Mouse (Mus musculus): ENCODE data around the gene Hoxa11. TPM values are rescaled to one million over a fixed set of nuclear protein-coding genes. Genes with fewer than 3 reads are reported as not detected.

Hoxa11 gene
- polyA plus RNA-seq, 1 experiment = not detected

DNA sequence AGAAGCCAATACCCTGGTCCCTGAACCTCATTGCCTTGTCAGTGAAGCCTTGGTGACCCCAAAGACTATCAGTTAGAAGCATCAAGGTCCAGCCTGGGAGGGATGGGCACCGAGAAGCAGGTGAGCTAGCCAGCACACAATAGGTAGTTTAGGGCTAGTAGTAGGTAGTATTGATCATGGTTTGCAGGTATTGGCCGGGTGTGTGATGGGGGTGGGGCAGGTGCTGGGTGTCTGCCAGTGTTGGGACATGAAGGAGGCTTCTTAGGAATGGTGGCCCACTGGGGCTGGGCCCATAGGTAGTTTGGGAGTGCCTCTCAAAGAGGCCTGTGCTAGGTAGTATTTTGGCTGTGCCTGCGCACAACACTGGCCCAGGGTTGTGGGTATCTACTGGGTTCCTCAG is 30.5 kb downstream of the Hoxa11 start:
- no peaks in the 10 kb centered on the region for H3K36me3 ChIP-seq (ENCODE audit: control insufficient read depth)
- TF ChIP-seq TAL1 (IDR thresholded peaks at IDR 0.05; ENCODE audit: low read length) (no peak), GATA1 (IDR thresholded peaks at IDR 0.05; ENCODE audit: low read length) (no peak)
- peaks cover 100% of the 10 kb centered on the region for H3K27me3 ChIP-seq (ENCODE audit: control insufficient read depth)
- no peaks in the 10 kb centered on the region for H3K4me1 ChIP-seq (ENCODE audit: control insufficient read depth)
- H3K9me3 ChIP-seq (ENCODE audit: control insufficient read depth, low read length) = no peaks in the 10 kb centered on the region; the same call in 1 of the 2 replicates
- no peak overlapping the region for H3K4me3 ChIP-seq (replicated peaks)

DNA sequence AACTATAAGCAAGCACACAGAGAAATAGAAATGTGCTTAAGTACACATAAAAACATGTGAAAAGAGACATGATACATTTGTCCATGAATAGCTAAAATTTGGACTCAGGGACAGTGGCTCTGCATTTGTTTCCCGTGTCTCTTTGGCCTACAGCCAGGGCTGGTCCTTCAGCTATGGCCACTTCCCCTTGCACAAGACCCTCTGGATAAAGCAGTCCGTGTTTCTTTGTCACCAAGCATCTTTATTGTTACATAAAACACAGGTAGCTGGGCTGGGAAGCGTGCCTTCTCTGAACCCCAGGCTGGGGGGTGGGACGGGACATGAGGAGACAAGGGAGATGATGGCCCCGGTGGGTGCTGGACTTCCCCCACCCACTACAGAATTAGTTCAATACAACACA is 31.3 kb downstream of the Hoxa11 start:
- peaks cover 100% of the 10 kb centered on the region for H3K27me3 ChIP-seq (ENCODE audit: control insufficient read depth)
- TF ChIP-seq GATA1 (IDR thresholded peaks at IDR 0.05; ENCODE audit: low read length) = no peak
- TF ChIP-seq TAL1 (IDR thresholded peaks at IDR 0.05; ENCODE audit: low read length) = no peak

DNA sequence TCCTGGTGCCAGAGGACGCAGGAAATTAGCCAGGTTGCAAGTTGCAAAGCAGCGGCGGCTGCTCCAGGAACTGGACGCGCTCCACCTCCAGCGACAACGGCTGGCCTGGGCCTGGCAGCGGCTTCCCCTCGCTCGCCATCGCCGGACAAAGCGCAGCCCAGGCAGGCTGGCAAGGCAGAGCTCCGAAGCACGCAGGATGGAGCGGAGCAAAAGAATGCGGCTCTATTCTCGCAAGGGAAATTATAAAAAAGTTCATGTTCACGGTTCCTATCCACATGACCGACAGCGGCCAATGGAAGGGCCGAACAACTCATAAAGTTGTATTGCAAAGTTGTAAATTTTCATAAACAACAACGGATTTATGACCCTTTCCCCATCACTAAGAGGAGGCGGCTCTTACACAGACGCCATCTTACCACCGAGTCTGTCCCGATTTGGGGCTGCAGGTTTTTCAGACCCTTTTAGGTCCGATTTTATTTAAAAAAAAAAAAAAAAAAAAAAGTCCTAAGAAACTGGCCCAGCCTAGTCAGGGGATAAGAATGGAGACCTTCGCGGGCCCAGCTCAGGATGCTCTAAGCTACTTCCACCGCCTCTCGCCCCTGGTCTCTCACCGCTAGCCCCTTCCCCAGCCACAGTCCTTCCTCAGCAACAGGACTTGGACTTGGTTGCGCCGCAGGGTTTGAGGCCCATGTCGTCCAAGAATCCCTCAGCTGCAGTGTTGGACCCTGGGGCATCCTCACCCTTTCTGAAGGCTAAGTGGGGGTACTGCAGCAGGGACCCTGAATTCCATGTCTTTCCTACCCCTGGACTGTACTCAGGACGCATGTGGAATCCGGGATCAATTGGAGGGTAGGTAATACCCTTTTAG is 32.3 kb downstream of the Hoxa11 start, which contains the start of the genes Hoxa3 and Gm28308:
TSS of gene Hoxa3 (minus strand) at position 218 of the 868 bp plus-strand sequence.
TSS of gene Gm28308 (minus strand) at position 221 of the 868 bp plus-strand sequence.
- Histone ChIP-seq H3K27me3 (ENCODE audit: control insufficient read depth) (peaks cover 100% of the 10 kb centered on the region), H3K36me3 (ENCODE audit: control insufficient read depth) (no peaks in the 10 kb centered on the region), H3K4me1 (ENCODE audit: control insufficient read depth) (no peaks in the 10 kb centered on the region), H3K4me3 (replicated peaks) (no peak within 1 kb of the TSS), H3K9me3 (ENCODE audit: control insufficient read depth, low read length) (no peaks in the 10 kb centered on the region; the same call in 1 of the 2 replicates)
- TF ChIP-seq GATA1 (IDR thresholded peaks at IDR 0.05; ENCODE audit: low read length) = no peak
- no peak for TF ChIP-seq TAL1 (IDR thresholded peaks at IDR 0.05; ENCODE audit: low read length)

More for the DNA sequence above, 31.3 kb downstream of the Hoxa11 start:
- Histone ChIP-seq H3K4me3 (replicated peaks) (no peak overlapping the region), H3K36me3 (ENCODE audit: control insufficient read depth) (no peaks in the 10 kb centered on the region), H3K4me1 (ENCODE audit: control insufficient read depth) (no peaks in the 10 kb centered on the region), H3K9me3 (ENCODE audit: control insufficient read depth, low read length) (no peaks in the 10 kb centered on the region; the same call in 1 of the 2 replicates)

DNA sequence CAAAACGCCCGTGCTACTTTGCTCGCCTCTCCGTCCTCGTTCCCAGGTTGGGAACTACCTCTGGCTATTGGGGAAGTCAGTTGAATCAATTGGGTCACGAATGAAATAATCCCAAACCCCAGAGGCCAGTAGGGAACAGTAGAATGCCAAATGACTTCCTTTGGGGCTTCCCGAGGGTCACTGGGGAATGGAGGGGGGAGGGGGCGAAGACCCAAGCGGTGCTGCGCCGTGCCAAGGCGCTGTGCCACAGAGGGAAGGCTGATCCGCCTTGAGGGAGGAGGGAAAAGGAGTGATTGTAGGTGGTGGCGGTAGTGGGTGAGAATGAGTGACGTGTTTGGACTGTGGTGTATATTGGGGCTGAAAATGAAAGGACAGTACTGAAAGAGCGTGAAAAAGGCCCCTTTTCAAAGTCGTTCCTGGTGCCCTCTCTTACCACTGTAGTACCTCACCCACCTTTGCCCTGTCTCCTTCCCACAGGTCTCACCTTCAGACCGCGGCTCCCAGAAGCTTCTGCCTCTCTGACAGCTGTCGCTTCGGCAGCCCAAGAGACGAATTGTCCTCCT is 33.0 kb downstream of the Hoxa11 start:
- TF ChIP-seq TAL1 (IDR thresholded peaks at IDR 0.05; ENCODE audit: low read length) (no peak), GATA1 (IDR thresholded peaks at IDR 0.05; ENCODE audit: low read length) (no peak)
- Histone ChIP-seq H3K4me1 (ENCODE audit: control insufficient read depth) (no peaks in the 10 kb centered on the region), H3K4me3 (replicated peaks) (no peak overlapping the region), H3K36me3 (ENCODE audit: control insufficient read depth) (no peaks in the 10 kb centered on the region), H3K27me3 (ENCODE audit: control insufficient read depth) (peaks cover 100% of the 10 kb centered on the region), H3K9me3 (ENCODE audit: control insufficient read depth, low read length) (no peaks in the 10 kb centered on the region; the same call in 1 of the 2 replicates)

DNA sequence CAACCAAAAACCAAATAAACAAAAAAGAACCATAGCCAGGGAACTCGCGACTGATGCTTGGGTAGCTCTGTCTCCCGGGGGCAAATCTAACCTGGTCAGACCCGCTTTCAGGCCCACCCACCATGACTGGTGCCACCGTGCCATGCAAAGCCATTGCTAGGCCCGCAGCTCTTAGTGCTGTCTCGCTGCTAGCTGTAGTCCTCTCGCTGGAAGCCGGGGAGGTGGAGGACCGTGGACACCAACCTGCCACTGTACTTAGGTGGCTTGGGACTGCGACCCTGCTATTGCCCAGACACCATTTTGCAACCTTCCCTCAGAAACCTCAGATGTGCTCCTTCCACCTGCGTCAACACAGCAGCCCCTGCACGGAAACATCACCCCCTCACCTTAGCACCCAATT is 33.6 kb downstream of the Hoxa11 start:
- H3K36me3 ChIP-seq (ENCODE audit: control insufficient read depth) = no peaks in the 10 kb centered on the region
- no peak overlapping the region for H3K4me3 ChIP-seq (replicated peaks)
- H3K4me1 ChIP-seq (ENCODE audit: control insufficient read depth) = no peaks in the 10 kb centered on the region
- TF ChIP-seq TAL1 (IDR thresholded peaks at IDR 0.05; ENCODE audit: low read length) (no peak), GATA1 (IDR thresholded peaks at IDR 0.05; ENCODE audit: low read length) (no peak)
- H3K9me3 ChIP-seq (ENCODE audit: control insufficient read depth, low read length) = no peaks in the 10 kb centered on the region; the same call in 1 of the 2 replicates
- peaks cover 100% of the 10 kb centered on the region for H3K27me3 ChIP-seq (ENCODE audit: control insufficient read depth)

DNA sequence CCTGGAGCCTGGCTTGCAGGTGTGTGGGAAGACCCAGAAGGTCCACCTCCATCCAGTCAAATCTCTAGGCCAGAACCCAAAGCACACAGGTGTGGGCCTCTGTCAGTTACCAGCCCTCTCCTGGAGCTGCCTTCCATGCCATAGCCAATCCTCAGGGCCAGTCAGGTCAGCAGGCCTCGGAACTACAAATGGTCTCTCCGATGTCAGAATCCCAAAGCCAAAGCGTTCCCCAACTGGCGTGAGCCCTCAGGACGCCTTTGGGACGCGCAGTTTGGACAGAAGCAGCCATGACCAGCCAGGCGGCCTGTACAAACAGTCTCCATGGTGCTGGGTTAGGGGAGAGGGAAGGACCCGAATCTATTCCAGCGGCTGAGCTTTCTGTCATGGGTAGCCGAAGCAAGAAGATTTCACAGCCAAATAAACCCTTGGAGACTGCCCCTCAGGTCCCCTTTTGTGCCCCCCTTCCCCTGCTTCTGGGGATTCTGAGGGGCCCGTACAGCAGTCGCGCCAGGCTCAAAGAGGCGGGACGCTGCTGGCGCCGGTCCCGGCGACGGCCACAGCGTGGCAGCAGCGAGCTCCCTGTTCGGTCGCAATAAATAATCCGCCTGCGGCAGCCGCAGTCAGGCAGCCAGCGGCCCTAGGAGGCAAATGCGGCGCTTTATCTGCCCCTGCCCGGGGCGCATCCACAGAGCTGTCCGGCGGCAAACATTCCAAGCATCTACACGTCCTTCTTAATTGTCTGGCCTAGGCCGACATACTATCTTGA is 34.3 kb downstream of the Hoxa11 start:
- no peak overlapping the region for H3K4me3 ChIP-seq (replicated peaks)
- TF ChIP-seq TAL1 (IDR thresholded peaks at IDR 0.05; ENCODE audit: low read length) (no peak), GATA1 (IDR thresholded peaks at IDR 0.05; ENCODE audit: low read length) (no peak)

DNA sequence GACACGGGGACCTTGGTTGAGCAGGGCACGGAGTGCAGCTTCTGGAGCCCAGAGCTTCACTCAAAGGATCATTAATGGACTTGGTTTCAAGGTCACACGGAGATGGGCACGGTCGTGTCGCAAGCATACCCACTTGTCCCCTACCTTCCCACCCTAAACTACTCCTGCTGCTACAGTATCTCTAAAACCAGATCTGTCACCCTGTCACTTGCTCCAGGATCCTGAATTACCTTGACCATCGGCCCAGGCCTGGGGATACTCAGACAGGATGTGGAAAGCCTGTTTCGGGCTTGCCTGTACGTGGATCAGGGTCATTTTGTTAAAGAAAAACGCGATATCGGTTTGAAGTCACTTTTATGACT is 35.9 kb downstream of the Hoxa11 start:
- Histone ChIP-seq H3K4me1 (ENCODE audit: control insufficient read depth) (no peaks in the 10 kb centered on the region), H3K4me3 (replicated peaks) (no peak overlapping the region), H3K36me3 (ENCODE audit: control insufficient read depth) (no peaks in the 10 kb centered on the region), H3K27me3 (ENCODE audit: control insufficient read depth) (peaks cover 100% of the 10 kb centered on the region), H3K9me3 (ENCODE audit: control insufficient read depth, low read length) (no peaks in the 10 kb centered on the region; the same call in 1 of the 2 replicates)
- TF ChIP-seq GATA1 (IDR thresholded peaks at IDR 0.05; ENCODE audit: low read length) (no peak), TAL1 (IDR thresholded peaks at IDR 0.05; ENCODE audit: low read length) (no peak)

More for the DNA sequence above, 34.3 kb downstream of the Hoxa11 start:
- H3K9me3 ChIP-seq (ENCODE audit: control insufficient read depth, low read length) = no peaks in the 10 kb centered on the region; the same call in 1 of the 2 replicates
- no peaks in the 10 kb centered on the region for H3K4me1 ChIP-seq (ENCODE audit: control insufficient read depth)
- H3K27me3 ChIP-seq (ENCODE audit: control insufficient read depth) = peaks cover 100% of the 10 kb centered on the region
- no peaks in the 10 kb centered on the region for H3K36me3 ChIP-seq (ENCODE audit: control insufficient read depth)

DNA sequence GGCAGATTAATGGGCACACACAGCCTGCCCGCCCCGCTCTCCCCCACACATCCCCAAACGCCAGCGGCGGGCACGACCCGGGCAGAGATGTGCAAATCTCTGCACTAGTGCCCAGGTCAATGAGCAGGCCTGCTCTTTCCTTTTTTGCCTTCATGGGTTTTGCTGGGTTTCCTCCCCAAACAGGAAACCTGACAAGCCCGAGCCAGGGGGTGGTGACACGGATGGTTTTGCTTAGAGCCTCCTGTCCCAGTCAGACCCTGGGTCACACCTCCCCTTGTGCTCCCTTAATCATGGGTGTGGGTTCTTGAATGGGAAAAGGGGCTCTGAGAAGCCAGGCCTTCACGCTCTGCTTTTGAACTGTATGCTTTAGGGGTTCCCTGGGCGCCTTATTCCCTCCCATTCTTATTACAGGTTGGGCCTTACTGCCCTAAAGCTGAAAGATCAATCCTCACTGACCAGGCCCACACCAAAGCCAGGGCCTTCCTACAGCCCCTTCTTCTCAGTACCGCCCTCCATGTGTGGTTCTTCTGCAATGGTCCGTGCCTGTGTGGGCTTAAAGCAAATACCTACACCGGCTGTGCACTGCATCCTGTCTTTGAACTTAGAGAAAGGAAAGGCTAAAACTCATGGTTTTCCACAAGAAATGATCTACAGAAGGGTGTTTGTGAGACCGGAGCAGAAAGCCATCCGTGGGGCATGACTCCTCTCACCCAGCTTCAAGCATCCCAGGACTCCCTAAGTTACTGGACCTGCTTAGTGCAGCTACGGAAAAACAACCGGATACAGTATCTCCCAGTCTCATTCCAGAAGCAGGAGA is 36.5 kb downstream of the Hoxa11 start:
- H3K36me3 ChIP-seq (ENCODE audit: control insufficient read depth) = no peaks in the 10 kb centered on the region
- TF ChIP-seq TAL1 (IDR thresholded peaks at IDR 0.05; ENCODE audit: low read length) (no peak), GATA1 (IDR thresholded peaks at IDR 0.05; ENCODE audit: low read length) (no peak)
- no peak overlapping the region for H3K4me3 ChIP-seq (replicated peaks)
- H3K27me3 ChIP-seq (ENCODE audit: control insufficient read depth) = peaks cover 100% of the 10 kb centered on the region
- no peaks in the 10 kb centered on the region for H3K4me1 ChIP-seq (ENCODE audit: control insufficient read depth)
- no peaks in the 10 kb centered on the region; the same call in 1 of the 2 replicates for H3K9me3 ChIP-seq (ENCODE audit: control insufficient read depth, low read length)
